Mouse (Mus musculus): Measurements from ENCODE around the gene Agk.

DNA sequence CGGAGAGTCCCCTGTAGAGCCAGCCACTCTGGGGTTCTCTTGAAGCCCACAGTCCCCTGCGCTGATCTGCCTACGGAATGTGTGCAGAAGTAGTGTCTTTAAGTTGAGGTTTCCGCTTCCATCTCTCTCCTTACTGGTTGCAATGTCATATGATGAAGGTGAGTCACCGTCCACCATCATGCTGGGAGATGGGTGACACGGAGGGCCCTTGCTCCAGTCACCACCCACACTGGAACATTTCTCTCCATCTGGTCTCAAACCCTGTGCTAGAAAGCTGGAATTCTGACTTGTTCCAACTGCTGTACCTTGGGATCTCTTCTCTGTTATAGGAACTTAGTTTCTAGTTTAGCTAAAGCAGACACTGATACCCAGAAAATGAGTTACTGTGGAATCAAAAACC, 96.1 kb downstream of the Agk start:
- TF ChIP-seq USF1 (IDR thresholded peaks at IDR 0.05; ENCODE audit: low read depth, low read length) (no peak), CTCF (IDR thresholded peaks at IDR 0.05 in 2 of 3, conservative IDR thresholded peaks at IDR 0.05 in 1 of 3; ENCODE audit: control insufficient read depth in 1 of 3, insufficient read depth in 1 of 3, low read depth in 2 of 3, low read length in 3 of 3, poor library complexity in 1 of 3, severe bottlenecking in 1 of 3) (no peak), E2F4 (IDR thresholded peaks at IDR 0.05; ENCODE audit: borderline replicate concordance, low read depth, low read length) (no peak), RCOR1 (IDR thresholded peaks at IDR 0.05; ENCODE audit: low read depth, low read length) (no peak), SMC3 (IDR thresholded peaks at IDR 0.05; ENCODE audit: low read depth, low read length) (no peak), TBP (IDR thresholded peaks at IDR 0.05; ENCODE audit: low read depth, low read length) (no peak), ZC3H11A (IDR thresholded peaks at IDR 0.05; ENCODE audit: low read depth, low read length) (no peak)
